Mouse (Mus musculus) small intestine, adult 2 months (tissue): ENCODE results near the gene Mfap4.

Experiments used
- CTCF ChIP-seq: fragments of 200-500 bp; IDR thresholded peaks from 2 replicates; pipeline ENCODE4 v1.5.1; 2012; ENCODE audit warnings: low read depth, mild to moderate bottlenecking, control low read depth, inconsistent platforms, low read length, moderate library complexity, mixed read lengths; ENCODE audit not compliant: insufficient replicate concordance, insufficient read length; ENCODE audit errors: extremely low read depth
- POLR2A ChIP-seq: fragments of 200-500 bp; IDR thresholded peaks from 2 replicates; pipeline ENCODE4 v1.6.1; 2012; ENCODE audit warnings: low read depth, mild to moderate bottlenecking, control low read depth, inconsistent platforms, low read length, moderate library complexity

GRCm38 (mm10) chr11:61535530-61535929, 50.3 kb downstream of the Mfap4 start:
- no peak for TF ChIP-seq POLR2A
- no peak for TF ChIP-seq CTCF
